Mouse (Mus musculus): ENCODE data around the gene Pkhd1. TPM values are rescaled to one million over a fixed set of nuclear protein-coding genes. Genes with fewer than 3 reads are reported as not detected.
A peak's percentile ranks its signal among the peaks of the same experiment; 100 is the strongest.

The Pkhd1 gene
- polyA plus RNA-seq, 1 experiment from 2014 or later, result not detected

GRCm38 (mm10) chr1:20135065-20135618, 482.7 kb downstream of the Pkhd1 start:
- DNase-seq (ENCODE audit: low spot score, missing footprints), result peak; percentile 82
- Histone ChIP-seq H3K9ac (ENCODE audit: low read length) (no peak overlapping the region), H3K4me3 (ENCODE audit: low read depth, low read length) (no peak overlapping the region), H3K9me3 (ENCODE audit: control insufficient read depth, low read length) (no peaks in the 10 kb centered on the region), H3K27me3 (ENCODE audit: control insufficient read depth, insufficient read depth, low read length) (peaks cover 7% of the 10 kb centered on the region), H3K4me2 (no peak overlapping the region), H3K27ac (ENCODE audit: low read depth, low read length) (no peak overlapping the region), H3K36me3 (ENCODE audit: control insufficient read depth, insufficient read depth, low read length) (no peaks in the 10 kb centered on the region), H3K4me1 (ENCODE audit: control insufficient read depth, insufficient read depth, low read length) (no peaks in the 10 kb centered on the region)
- 39% methylated on average over 4 of the region's 4 CpGs for WGBS
- peak; percentile 30; the same call in 1 of the 2 replicates for ATAC-seq (ENCODE audit: low FRiP score)

DNA sequence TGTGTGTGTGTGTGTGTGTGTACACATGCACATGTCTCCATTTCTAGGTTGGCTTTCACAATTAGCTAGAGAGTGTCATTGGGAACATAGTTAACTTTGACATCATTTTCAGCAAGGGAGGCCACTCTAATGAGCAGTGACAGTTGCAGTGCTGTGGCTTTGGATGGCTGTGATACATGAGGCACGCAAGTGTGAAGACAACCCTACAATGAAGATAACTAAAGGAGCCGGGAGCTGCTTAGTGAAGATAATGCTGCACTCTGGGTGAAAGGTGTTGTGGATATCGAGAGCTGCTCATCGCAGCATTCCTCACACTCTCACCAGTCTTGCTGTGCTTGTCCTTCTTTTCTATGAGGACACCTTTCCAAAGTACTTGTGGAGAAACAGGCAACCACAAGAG, 484.2 kb downstream of the Pkhd1 start:
- Histone ChIP-seq H3K4me2 (no peak overlapping the region), H3K27ac (ENCODE audit: low read depth, low read length) (no peak overlapping the region), H3K4me1 (ENCODE audit: control insufficient read depth, insufficient read depth, low read length) (no peaks in the 10 kb centered on the region), H3K9me3 (ENCODE audit: control insufficient read depth, low read length) (no peaks in the 10 kb centered on the region), H3K36me3 (ENCODE audit: control insufficient read depth, insufficient read depth, low read length) (no peaks in the 10 kb centered on the region), H3K9ac (ENCODE audit: low read length) (no peak overlapping the region), H3K4me3 (ENCODE audit: low read depth, low read length) (no peak overlapping the region), H3K27me3 (ENCODE audit: control insufficient read depth, insufficient read depth, low read length) (peaks cover 7% of the 10 kb centered on the region)
- ATAC-seq (ENCODE audit: low FRiP score) (no peak), DNase-seq (ENCODE audit: low spot score, missing footprints) (peak; percentile 69)
- WGBS, result 79% methylated on average over 4 of the region's 4 CpGs

DNA sequence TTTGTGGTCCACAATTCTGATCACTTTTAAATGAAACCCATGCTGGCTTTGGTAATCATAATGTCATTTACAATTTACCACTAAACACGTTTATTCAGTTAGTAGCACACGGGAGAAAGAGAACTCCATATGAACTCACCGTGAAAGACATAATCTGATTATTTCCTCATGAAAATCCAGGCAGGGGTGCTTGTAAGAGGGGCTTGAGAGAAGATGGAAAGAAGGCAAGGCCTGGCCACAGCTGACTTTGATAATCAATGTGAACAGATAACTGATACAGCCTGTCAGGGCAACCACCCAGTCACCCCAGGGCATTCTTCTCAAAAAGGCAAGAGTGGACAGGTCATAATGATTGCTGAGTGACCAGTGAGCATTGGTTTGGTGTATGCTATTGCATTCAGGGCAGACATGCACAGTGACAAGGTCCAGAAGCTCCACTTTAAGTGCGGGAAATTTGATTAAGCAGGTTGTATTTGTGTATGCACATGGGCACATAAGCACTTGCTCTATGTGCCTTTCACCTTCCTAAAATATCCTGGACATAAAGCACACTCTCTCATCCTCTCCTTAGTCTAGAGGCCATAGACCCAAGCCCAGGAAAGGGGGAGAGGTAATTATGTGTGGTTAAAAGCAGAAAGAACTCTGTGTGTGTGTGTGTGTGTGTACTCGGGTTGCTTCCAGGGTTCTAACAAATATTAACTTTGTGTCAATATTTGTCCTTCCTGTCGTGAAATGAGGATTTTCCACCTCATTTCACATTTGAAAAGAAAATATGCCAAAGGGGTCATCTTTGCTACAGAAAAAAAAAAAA, 485.9 kb downstream of the Pkhd1 start:
- Histone ChIP-seq H3K9ac (ENCODE audit: low read length) (no peak overlapping the region), H3K27me3 (ENCODE audit: control insufficient read depth, insufficient read depth, low read length) (peaks cover 7% of the 10 kb centered on the region), H3K4me3 (ENCODE audit: low read depth, low read length) (no peak overlapping the region), H3K9me3 (ENCODE audit: control insufficient read depth, low read length) (no peaks in the 10 kb centered on the region), H3K27ac (ENCODE audit: low read depth, low read length) (no peak overlapping the region), H3K36me3 (ENCODE audit: control insufficient read depth, insufficient read depth, low read length) (no peaks in the 10 kb centered on the region), H3K4me2 (no peak overlapping the region), H3K4me1 (ENCODE audit: control insufficient read depth, insufficient read depth, low read length) (no peaks in the 10 kb centered on the region)
- DNase-seq (ENCODE audit: low spot score, missing footprints), result no peak
- peak; percentile 52 for ATAC-seq (ENCODE audit: low FRiP score)
- WGBS, result 41% methylated on average over 6 of the region's 6 CpGs

GRCm38 (mm10) chr1:20117331-20117730, 500.5 kb downstream of the Pkhd1 start:
- Histone ChIP-seq H3K4me3 (ENCODE audit: low read depth, low read length) (no peak overlapping the region), H3K27me3 (ENCODE audit: control insufficient read depth, insufficient read depth, low read length) (no peaks in the 10 kb centered on the region), H3K27ac (ENCODE audit: low read depth, low read length) (no peak overlapping the region), H3K4me2 (no peak overlapping the region), H3K4me1 (ENCODE audit: control insufficient read depth, insufficient read depth, low read length) (no peaks in the 10 kb centered on the region), H3K9ac (ENCODE audit: low read length) (no peak overlapping the region), H3K36me3 (ENCODE audit: control insufficient read depth, insufficient read depth, low read length) (no peaks in the 10 kb centered on the region), H3K9me3 (ENCODE audit: control insufficient read depth, low read length) (no peaks in the 10 kb centered on the region)
- ATAC-seq (ENCODE audit: low FRiP score), result no peak
- no peak for DNase-seq (ENCODE audit: low spot score, missing footprints)
- WGBS, result 89% methylated on average over 1 of the region's 1 CpGs

DNA sequence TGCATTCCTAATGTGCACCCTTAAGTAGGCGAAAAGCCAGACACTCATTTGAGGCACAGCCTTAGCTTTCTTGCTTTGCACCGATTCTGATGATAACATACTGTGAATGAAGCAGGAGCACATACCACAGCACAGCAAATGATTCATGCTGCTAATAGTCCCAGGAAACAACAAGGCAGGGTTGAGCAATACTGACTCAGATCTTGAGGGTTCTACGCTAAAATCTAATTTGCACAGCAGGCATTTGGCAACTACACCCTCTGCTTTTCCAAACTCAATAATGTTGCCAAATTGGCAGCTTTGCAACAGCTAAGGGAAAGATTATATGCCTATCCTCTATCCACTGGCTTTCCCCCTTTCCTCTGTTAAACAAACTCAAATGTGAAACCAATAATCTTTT, 548.1 kb downstream of the Pkhd1 start:
- no peak overlapping the region for H3K27ac ChIP-seq (ENCODE audit: low read depth, low read length)
- H3K27me3 ChIP-seq (ENCODE audit: control insufficient read depth, insufficient read depth, low read length), result no peaks in the 10 kb centered on the region
- no peaks in the 10 kb centered on the region for H3K36me3 ChIP-seq (ENCODE audit: control insufficient read depth, insufficient read depth, low read length)
- no peak overlapping the region for H3K9ac ChIP-seq (ENCODE audit: low read length)
- 86% methylated on average over 3 of the region's 3 CpGs for WGBS
- no peaks in the 10 kb centered on the region for H3K4me1 ChIP-seq (ENCODE audit: control insufficient read depth, insufficient read depth, low read length)
- no peak overlapping the region for H3K4me3 ChIP-seq (ENCODE audit: low read depth, low read length)
- no peak overlapping the region for H3K4me2 ChIP-seq
- H3K9me3 ChIP-seq (ENCODE audit: control insufficient read depth, low read length), result no peaks in the 10 kb centered on the region
- DNase-seq (ENCODE audit: low spot score, missing footprints) (no peak), ATAC-seq (ENCODE audit: low FRiP score) (no peak)

GRCm38 (mm10) chr1:20058245-20058644, 559.6 kb downstream of the Pkhd1 start:
- Histone ChIP-seq H3K9ac (ENCODE audit: low read length) (no peak overlapping the region), H3K36me3 (ENCODE audit: control insufficient read depth, insufficient read depth, low read length) (no peaks in the 10 kb centered on the region), H3K4me3 (ENCODE audit: low read depth, low read length) (no peak overlapping the region), H3K9me3 (ENCODE audit: control insufficient read depth, low read length) (no peaks in the 10 kb centered on the region), H3K4me1 (ENCODE audit: control insufficient read depth, insufficient read depth, low read length) (no peaks in the 10 kb centered on the region), H3K4me2 (no peak overlapping the region), H3K27ac (ENCODE audit: low read depth, low read length) (no peak overlapping the region), H3K27me3 (ENCODE audit: control insufficient read depth, insufficient read depth, low read length) (no peaks in the 10 kb centered on the region)
- DNase-seq (ENCODE audit: low spot score, missing footprints) (no peak), ATAC-seq (ENCODE audit: low FRiP score) (no peak)
- WGBS, result 64% methylated on average over 3 of the region's 3 CpGs

DNA sequence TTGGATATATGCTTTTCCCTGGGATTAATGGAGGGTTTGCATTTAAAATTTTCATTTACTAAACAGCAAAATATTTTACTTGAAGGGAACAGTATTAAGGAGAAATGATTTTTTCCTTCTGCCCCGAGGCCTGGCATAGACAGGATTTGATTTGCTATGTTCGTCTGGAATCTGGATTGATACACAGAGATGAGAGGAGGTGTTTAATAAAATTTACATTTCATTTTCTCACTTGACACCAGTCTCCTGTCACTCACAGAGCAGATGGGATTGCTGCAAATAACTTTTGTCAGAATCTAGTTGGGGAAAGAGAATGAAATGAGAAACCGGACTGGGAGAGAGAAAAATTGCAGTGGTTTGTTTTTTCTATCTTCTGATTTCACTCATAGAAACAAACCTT, 578.5 kb downstream of the Pkhd1 start:
- 76% methylated on average over 3 of the region's 3 CpGs for WGBS
- no peak for ATAC-seq (ENCODE audit: low FRiP score)

DNA sequence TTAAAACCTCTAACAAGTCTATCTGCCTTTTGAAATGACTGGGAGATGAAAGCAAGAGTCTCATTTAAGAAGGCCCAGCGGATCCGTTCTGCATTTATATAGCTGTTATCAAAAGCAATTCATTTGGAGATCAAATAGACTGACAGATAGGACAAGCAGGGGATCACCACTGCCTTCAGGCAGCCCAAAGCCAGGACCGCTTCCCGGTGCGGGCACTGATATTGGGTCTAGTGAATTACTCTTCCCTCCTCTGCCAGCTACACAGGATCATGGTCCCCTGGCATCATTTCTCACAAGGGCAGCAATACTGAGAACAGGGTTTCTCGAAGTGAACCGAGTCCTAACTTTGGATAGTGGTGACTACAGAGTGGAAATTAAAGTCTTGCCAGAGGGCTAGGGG, 582.6 kb downstream of the Pkhd1 start:
- H3K4me2 ChIP-seq, result no peak overlapping the region
- 81% methylated on average over 7 of the region's 7 CpGs for WGBS
- H3K9me3 ChIP-seq (ENCODE audit: control insufficient read depth, low read length), result no peaks in the 10 kb centered on the region
- ATAC-seq (ENCODE audit: low FRiP score) (no peak), DNase-seq (ENCODE audit: low spot score, missing footprints) (no peak)
- H3K9ac ChIP-seq (ENCODE audit: low read length), result no peak overlapping the region
- no peaks in the 10 kb centered on the region for H3K4me1 ChIP-seq (ENCODE audit: control insufficient read depth, insufficient read depth, low read length)
- H3K27ac ChIP-seq (ENCODE audit: low read depth, low read length), result no peak overlapping the region
- H3K4me3 ChIP-seq (ENCODE audit: low read depth, low read length), result no peak overlapping the region
- no peaks in the 10 kb centered on the region for H3K27me3 ChIP-seq (ENCODE audit: control insufficient read depth, insufficient read depth, low read length)
- no peaks in the 10 kb centered on the region for H3K36me3 ChIP-seq (ENCODE audit: control insufficient read depth, insufficient read depth, low read length)

More for the DNA sequence above, 578.5 kb downstream of the Pkhd1 start:
- H3K27me3 ChIP-seq (ENCODE audit: control insufficient read depth, insufficient read depth, low read length), result no peaks in the 10 kb centered on the region
- DNase-seq (ENCODE audit: low spot score, missing footprints), result no peak
- H3K27ac ChIP-seq (ENCODE audit: low read depth, low read length), result no peak overlapping the region
- H3K9ac ChIP-seq (ENCODE audit: low read length), result no peak overlapping the region
- H3K4me1 ChIP-seq (ENCODE audit: control insufficient read depth, insufficient read depth, low read length), result no peaks in the 10 kb centered on the region
- H3K9me3 ChIP-seq (ENCODE audit: control insufficient read depth, low read length), result no peaks in the 10 kb centered on the region
- no peak overlapping the region for H3K4me2 ChIP-seq
- no peaks in the 10 kb centered on the region for H3K36me3 ChIP-seq (ENCODE audit: control insufficient read depth, insufficient read depth, low read length)
- H3K4me3 ChIP-seq (ENCODE audit: low read depth, low read length), result no peak overlapping the region

DNA sequence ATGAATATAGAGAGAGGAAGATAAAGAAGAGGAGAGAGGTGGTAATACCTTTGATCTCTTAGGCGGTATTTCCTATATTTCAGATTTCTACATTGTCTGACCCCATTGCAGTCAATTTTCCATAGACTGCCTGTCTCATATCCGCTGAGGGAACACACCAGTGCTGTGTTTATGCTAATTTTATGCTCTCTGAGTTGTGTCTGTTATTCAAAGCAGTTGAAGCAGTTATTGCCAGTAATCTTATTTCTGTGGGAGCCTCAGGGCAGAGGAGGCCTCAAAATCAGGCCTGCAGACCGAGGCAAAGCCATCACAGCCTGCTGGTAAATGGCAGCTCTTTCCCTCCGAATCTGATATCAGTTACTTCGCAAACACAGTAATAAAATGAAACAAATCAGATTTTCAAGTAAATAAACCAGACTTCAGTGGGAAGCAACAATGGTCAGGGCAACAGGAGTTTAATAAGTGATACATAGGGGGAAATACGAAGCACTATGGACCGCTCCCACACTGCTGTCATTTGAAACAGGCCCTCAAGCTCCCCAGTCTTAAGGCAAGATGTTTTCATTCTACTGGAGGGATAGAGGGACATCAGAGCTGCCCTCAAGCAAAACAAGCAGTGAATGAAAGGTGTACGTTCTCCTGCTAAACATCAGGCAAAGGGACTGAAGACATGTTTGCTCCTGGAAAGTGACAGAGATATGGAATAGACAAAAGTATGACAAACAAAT, 599.5 kb downstream of the Pkhd1 start:
- ATAC-seq (ENCODE audit: low FRiP score) (no peak), DNase-seq (ENCODE audit: low spot score, missing footprints) (no peak)
- Histone ChIP-seq H3K36me3 (ENCODE audit: control insufficient read depth, insufficient read depth, low read length) (no peaks in the 10 kb centered on the region), H3K4me1 (ENCODE audit: control insufficient read depth, insufficient read depth, low read length) (no peaks in the 10 kb centered on the region), H3K9ac (ENCODE audit: low read length) (no peak overlapping the region), H3K4me2 (no peak overlapping the region), H3K27ac (ENCODE audit: low read depth, low read length) (no peak overlapping the region), H3K9me3 (ENCODE audit: control insufficient read depth, low read length) (no peaks in the 10 kb centered on the region), H3K4me3 (ENCODE audit: low read depth, low read length) (no peak overlapping the region), H3K27me3 (ENCODE audit: control insufficient read depth, insufficient read depth, low read length) (no peaks in the 10 kb centered on the region)
- 85% methylated on average over 8 of the region's 8 CpGs for WGBS

Data from midbrain, embryonic 11.5 days (tissue).